Mouse (Mus musculus) liver, adult 2 months (tissue): ENCODE data around the gene Erlin1. TPM values are rescaled to one million over a fixed set of nuclear protein-coding genes. Genes with fewer than 3 reads are reported as not detected.

ENCODE experiments used
- DNase-seq: peaks from one replicate; pipeline ENCODE4 v3.0.0-alpha.2; 2011; ENCODE audit warnings: low read depth, low spot score; ENCODE audit errors: extremely low read depth
- H3K27ac ChIP-seq: fragments of 200-500 bp; replicated peaks from 2 replicates; pipeline ENCODE4 v1.5.1; 2012; ENCODE audit warnings: low read depth, mild to moderate bottlenecking, control low read depth, inconsistent platforms, low read length; ENCODE audit not compliant: insufficient read depth
- H3K27me3 ChIP-seq: fragments of 200-500 bp; 2 replicates; pipeline ENCODE4 v1.6.1; 2012; ENCODE audit warnings: mild to moderate bottlenecking, moderate library complexity, low read length, inconsistent platforms; ENCODE audit not compliant: control insufficient read depth, insufficient read depth
- H3K36me3 ChIP-seq: fragments of 200-500 bp; 2 replicates; pipeline ENCODE4 v1.6.1; 2012; ENCODE audit warnings: low read length, inconsistent platforms; ENCODE audit not compliant: control insufficient read depth, insufficient read depth
- H3K4me1 ChIP-seq: fragments of 200-500 bp; 2 replicates; pipeline ENCODE4 v1.6.1; 2011; ENCODE audit warnings: low read length; ENCODE audit not compliant: control insufficient read depth, insufficient read depth
- H3K4me3 ChIP-seq: fragments of 200-500 bp; 2 replicates; pipeline ENCODE4 v1.5.1; 2011; ENCODE audit warnings: low read depth, mild to moderate bottlenecking, control low read depth, low read length, moderate library complexity; ENCODE audit not compliant: insufficient read depth
- H3K79me2 ChIP-seq: fragments of 200-500 bp; 2 replicates; pipeline ENCODE4 v1.6.1; 2012; ENCODE audit warnings: inconsistent platforms, mild to moderate bottlenecking, low read length, moderate library complexity; ENCODE audit not compliant: control insufficient read depth, insufficient read depth
- H3K9ac ChIP-seq: fragments of 200-500 bp; 2 replicates; pipeline ENCODE4 v1.6.1; 2012; ENCODE audit warnings: low read depth, mild to moderate bottlenecking, control low read depth, inconsistent platforms, low read length
- CTCF ChIP-seq: fragments of 200-500 bp; IDR thresholded peaks from 2 replicates; pipeline ENCODE4 v1.5.1; 2011; ENCODE audit warnings: low read depth, low read length, control low read depth
- POLR2A ChIP-seq: fragments of 200-500 bp; IDR thresholded peaks from 2 replicates; pipeline ENCODE4 v1.6.1; 2011; ENCODE audit warnings: low read length, control low read depth; ENCODE audit not compliant: insufficient read depth; ENCODE audit errors: extremely low read depth
- WGBS: fragments of 180-500 bp; shearing (Covaris S2); methylation state at CpG from one replicate; pipeline ENCODE4 v1.1.7; 2018; 5-methylcytosine and 5-hydroxymethylcytosine counted together
- polyA plus RNA-seq: library from polyadenylated mRNA; depleted of rRNA; stranded (reverse); fragments of >200 nt; gene quantifications from 2 replicates; pipeline ENCODE4 v1.2.3, GENCODE M21; 2012
- total RNA-seq: library from RNA; depleted of rRNA; stranded (reverse); fragments of >200 nt; gene quantifications from 2 replicates; pipeline ENCODE4 v1.2.3, GENCODE M21; 2014

The Erlin1 gene
- total and polyA plus RNA-seq, 2 experiments: 19.0 to 27.8 TPM

DNA sequence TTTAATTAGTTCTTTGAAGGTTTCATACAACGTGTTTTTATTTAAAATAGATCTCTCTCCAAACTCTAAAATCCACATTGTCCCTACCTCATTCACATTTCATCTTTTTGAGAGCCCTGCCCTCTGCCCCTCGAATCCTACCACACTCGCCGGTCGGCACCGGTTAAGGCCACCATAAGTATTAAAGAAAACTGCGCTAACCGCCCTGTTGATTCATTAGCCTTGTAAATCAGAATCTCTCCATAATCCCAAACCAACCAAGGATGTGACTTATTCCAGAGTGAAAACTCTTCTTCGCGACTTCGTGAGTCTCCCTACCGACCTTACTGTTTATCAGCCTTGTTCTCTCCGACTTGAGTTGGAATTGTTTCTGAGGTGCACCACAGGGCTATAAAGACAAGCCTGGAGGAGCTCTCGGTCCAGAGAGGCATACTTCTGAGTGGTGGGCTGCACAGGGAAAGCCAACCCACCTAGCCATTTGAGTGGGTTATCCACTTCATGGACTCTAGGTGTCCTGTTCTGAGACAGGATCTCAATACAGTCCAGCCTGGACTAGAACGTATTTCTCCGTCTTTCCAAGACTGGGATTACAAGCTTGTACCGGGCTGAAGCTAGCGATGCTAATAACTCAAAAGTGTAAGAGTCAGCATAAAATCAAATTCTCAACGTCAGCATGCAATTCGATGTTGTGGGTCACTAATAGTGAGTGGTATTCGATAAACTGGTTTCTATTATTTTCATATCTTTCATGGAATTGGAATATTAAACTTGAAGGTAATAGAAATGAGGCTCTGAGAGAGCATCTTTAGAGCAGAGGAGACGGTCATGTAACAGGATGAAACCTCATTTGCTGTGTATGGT is 38.3 kb upstream of the Erlin1 start:
- peak overlapping the region; percentile 62 for H3K27ac ChIP-seq

DNA sequence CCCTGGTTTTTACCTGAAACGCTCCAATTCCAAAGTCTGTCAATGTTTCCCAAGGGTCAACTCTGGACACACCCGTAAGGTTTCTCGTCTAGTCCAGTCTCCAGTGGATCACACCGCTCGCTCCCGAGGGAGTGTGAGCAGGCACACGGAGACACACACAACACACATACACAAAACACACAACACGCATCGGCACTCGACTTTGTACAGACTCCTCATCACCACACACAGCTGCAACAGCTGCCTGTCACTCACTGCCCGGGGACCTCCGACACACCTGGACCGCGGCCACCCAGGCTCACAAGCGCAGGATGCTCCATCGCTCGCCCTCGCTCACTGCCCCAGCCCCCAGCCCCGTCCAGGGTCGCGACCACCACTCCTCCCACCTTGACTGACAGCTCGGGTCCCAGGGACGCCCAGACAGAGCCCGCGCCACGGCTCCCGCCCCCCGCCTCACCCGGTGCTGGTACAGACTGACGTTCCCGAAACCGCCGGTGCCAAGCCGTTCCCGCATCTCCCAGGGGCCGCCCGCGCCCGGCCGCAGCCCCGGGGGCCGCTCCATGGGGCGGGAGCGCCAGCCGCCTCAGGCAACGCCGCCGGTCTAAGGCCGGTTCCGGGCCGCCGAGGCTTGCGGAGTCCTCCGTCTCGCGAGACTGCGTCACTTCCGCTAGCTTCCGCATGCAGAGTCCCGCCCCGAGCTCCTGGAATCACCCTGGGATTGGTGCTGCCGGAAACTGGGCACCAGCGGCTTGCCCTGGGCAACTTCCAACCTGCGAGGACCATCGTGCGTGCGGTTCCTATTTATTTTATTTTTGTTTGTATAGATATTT is 37.5 kb upstream of the Erlin1 start, which contains the start of gene Chuk:
Chuk (minus strand) TSS at position 650 of the 830 bp plus-strand sequence.
- H3K4me1 ChIP-seq: peaks cover 33% of the 10 kb centered on the region
- DNase-seq: peak; percentile 90
- H3K36me3 ChIP-seq: peaks cover 11% of the 10 kb centered on the region; the same call in 1 of the 2 replicates
- no peaks in the 10 kb centered on the region for H3K27me3 ChIP-seq
- peak within 1 kb of the TSS; percentile 97 for H3K9ac ChIP-seq
- peak within 1 kb of the TSS; percentile 69 for H3K27ac ChIP-seq
- peak within 1 kb of the TSS; percentile 90 for H3K4me3 ChIP-seq
- H3K79me2 ChIP-seq: peaks cover 16% of the 10 kb centered on the region; the same call in 1 of the 2 replicates
- TF ChIP-seq CTCF (no peak), POLR2A (peak; percentile 81)
- WGBS: under 1% methylated on average over 66 of the region's 67 CpGs

More for the DNA sequence above, 38.3 kb upstream of the Erlin1 start:
- H3K9ac ChIP-seq: peak overlapping the region; percentile 63
- 34% methylated on average over 22 of the region's 22 CpGs for WGBS
- H3K79me2 ChIP-seq: peaks cover 14% of the 10 kb centered on the region; the same call in 1 of the 2 replicates
- H3K27me3 ChIP-seq: no peaks in the 10 kb centered on the region
- H3K4me3 ChIP-seq: peak overlapping the region; percentile 90
- no peak for DNase-seq
- H3K4me1 ChIP-seq: peaks cover 33% of the 10 kb centered on the region
- H3K36me3 ChIP-seq: peaks cover 9% of the 10 kb centered on the region; the same call in 1 of the 2 replicates
- TF ChIP-seq CTCF (no peak), POLR2A (no peak)

- Histone ChIP-seq H3K4me1 (peaks cover 18% of the 10 kb centered on the region), H3K79me2 (peaks cover 25% of the 10 kb centered on the region; the same call in 1 of the 2 replicates), H3K4me3 (no peak overlapping the region), H3K27ac (no peak overlapping the region), H3K9ac (no peak overlapping the region), H3K36me3 (peaks cover 26% of the 10 kb centered on the region), H3K27me3 (no peaks in the 10 kb centered on the region)
- 77% methylated on average over 1 of the region's 1 CpGs for WGBS
- no peak for DNase-seq
- TF ChIP-seq CTCF: no peak
- no peak for TF ChIP-seq POLR2A
Observed at GRCm38 (mm10) chr19:44104393-44104792, 34.8 kb upstream of the Erlin1 start.

DNA sequence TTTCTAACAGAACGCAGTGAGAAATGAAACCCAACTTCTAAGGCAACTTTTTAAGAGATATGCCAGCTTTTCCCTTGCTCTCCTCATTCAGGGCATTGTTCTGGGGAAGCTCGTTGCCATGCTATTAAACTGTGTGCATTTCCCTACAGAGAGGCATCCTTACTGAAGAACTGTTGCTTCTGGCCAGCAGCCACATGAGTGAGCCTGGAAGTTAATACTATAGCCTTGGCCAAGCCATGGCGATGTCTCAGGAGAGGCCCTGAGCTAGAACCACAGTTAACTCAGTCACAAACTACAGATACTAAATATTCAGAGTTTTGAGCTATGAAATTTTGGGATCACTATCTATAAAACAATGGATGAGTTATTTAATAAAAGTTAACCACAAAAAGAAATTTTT is 33.4 kb upstream of the Erlin1 start:
- WGBS: 78% methylated on average over 3 of the region's 3 CpGs
- no peak for TF ChIP-seq CTCF
- no peaks in the 10 kb centered on the region for H3K27me3 ChIP-seq
- no peak overlapping the region for H3K9ac ChIP-seq
- DNase-seq: no peak
- H3K4me3 ChIP-seq: no peak overlapping the region
- peaks cover 26% of the 10 kb centered on the region; the same call in 1 of the 2 replicates for H3K79me2 ChIP-seq
- peaks cover 36% of the 10 kb centered on the region for H3K36me3 ChIP-seq
- no peak overlapping the region for H3K27ac ChIP-seq
- peaks cover 13% of the 10 kb centered on the region for H3K4me1 ChIP-seq

GRCm38 (mm10) chr19:44100840-44101239 is 31.3 kb upstream of the Erlin1 start:
- TF ChIP-seq POLR2A (no peak), CTCF (no peak)
- Histone ChIP-seq H3K79me2 (peaks cover 26% of the 10 kb centered on the region; the same call in 1 of the 2 replicates), H3K4me1 (peaks cover 9% of the 10 kb centered on the region), H3K27ac (no peak overlapping the region), H3K36me3 (peaks cover 54% of the 10 kb centered on the region), H3K4me3 (no peak overlapping the region), H3K9ac (no peak overlapping the region), H3K27me3 (no peaks in the 10 kb centered on the region)
- DNase-seq: no peak
